Mouse (Mus musculus): ENCODE measurements around the gene BC049730. TPM values are rescaled to one million over a fixed set of nuclear protein-coding genes. Genes with fewer than 3 reads are reported as not detected.
"Not testable (repeated sequence)": the region's sequence is repeated elsewhere in the genome, so short reads cannot be mapped to it uniquely, and the experiment has no call there.

Gene BC049730
- polyA plus RNA-seq, 1 experiment from 2014 or later = not detected

GRCm38 (mm10) chr7:24671944-24672439 lies 37.0 kb upstream of the BC049730 start:
- no peak overlapping the region for H3K27ac ChIP-seq (replicated peaks)
- no peak for ATAC-seq (ENCODE audit: low FRiP score, low TSS enrichment)
- 90% methylated on average over 23 of the region's 23 CpGs for WGBS
- no peaks in the 10 kb centered on the region for H3K9me3 ChIP-seq (ENCODE audit: control insufficient read depth, low read length)
- no peak overlapping the region for H3K4me3 ChIP-seq (ENCODE audit: low read depth, low read length)
- H3K4me1 ChIP-seq (replicated peaks; ENCODE audit: control insufficient read depth, insufficient read depth) = no peaks in the 10 kb centered on the region
- H3K36me3 ChIP-seq (ENCODE audit: control insufficient read depth, insufficient read depth, low read length) = no peaks in the 10 kb centered on the region
- no peak for DNase-seq (ENCODE audit: low spot score)
- no peak overlapping the region for H3K4me2 ChIP-seq (replicated peaks; ENCODE audit: low read depth)
- no peak for TF ChIP-seq EP300 (optimal IDR thresholded peaks at IDR 0.05)
- TF ChIP-seq CTCF (IDR thresholded peaks at IDR 0.05; ENCODE audit: low read depth) = no peak
- no peak overlapping the region for H3K9ac ChIP-seq (ENCODE audit: low read length)
- H3K27me3 ChIP-seq (ENCODE audit: control insufficient read depth, insufficient read depth, low read length) = no peaks in the 10 kb centered on the region

GRCm38 (mm10) chr7:24676575-24676974 lies 32.5 kb upstream of the BC049730 start, which contains the start of gene Tex101:
Gene Tex101, minus strand, starts transcription at chr7:24676675.
- no peak for ATAC-seq (ENCODE audit: low FRiP score, low TSS enrichment)
- WGBS = 84% methylated on average over 9 of the region's 9 CpGs
- Histone ChIP-seq H3K27me3 (ENCODE audit: control insufficient read depth, insufficient read depth, low read length) (no peaks in the 10 kb centered on the region), H3K9ac (ENCODE audit: low read length) (no peak within 1 kb of the TSS), H3K36me3 (ENCODE audit: control insufficient read depth, insufficient read depth, low read length) (no peaks in the 10 kb centered on the region), H3K27ac (replicated peaks) (no peak within 1 kb of the TSS), H3K4me3 (ENCODE audit: low read depth, low read length) (no peak within 1 kb of the TSS), H3K4me2 (replicated peaks; ENCODE audit: low read depth) (no peak within 1 kb of the TSS), H3K4me1 (replicated peaks; ENCODE audit: control insufficient read depth, insufficient read depth) (no peaks in the 10 kb centered on the region), H3K9me3 (ENCODE audit: control insufficient read depth, low read length) (no peaks in the 10 kb centered on the region)
- no peak for DNase-seq (ENCODE audit: low spot score)
- TF ChIP-seq CTCF (IDR thresholded peaks at IDR 0.05; ENCODE audit: low read depth) (no peak), EP300 (optimal IDR thresholded peaks at IDR 0.05) (no peak)

GRCm38 (mm10) chr7:24684121-24684520 lies 24.9 kb upstream of the BC049730 start:
- not testable (repeated sequence) for DNase-seq (ENCODE audit: low spot score); H3K4me3 ChIP-seq (ENCODE audit: low read depth, low read length); H3K36me3 ChIP-seq (ENCODE audit: control insufficient read depth, insufficient read depth, low read length); H3K4me1 ChIP-seq (replicated peaks; ENCODE audit: control insufficient read depth, insufficient read depth); H3K9ac ChIP-seq (ENCODE audit: low read length); H3K27ac ChIP-seq (replicated peaks); ATAC-seq (ENCODE audit: low FRiP score, low TSS enrichment); H3K9me3 ChIP-seq (ENCODE audit: control insufficient read depth, low read length); H3K27me3 ChIP-seq (ENCODE audit: control insufficient read depth, insufficient read depth, low read length); H3K4me2 ChIP-seq (replicated peaks; ENCODE audit: low read depth)
- WGBS = 70% methylated on average over 7 of the region's 7 CpGs

- not testable (repeated sequence) for ATAC-seq (ENCODE audit: low FRiP score, low TSS enrichment); H3K4me2 ChIP-seq (replicated peaks; ENCODE audit: low read depth); H3K4me1 ChIP-seq (replicated peaks; ENCODE audit: control insufficient read depth, insufficient read depth); H3K27ac ChIP-seq (replicated peaks); H3K9me3 ChIP-seq (ENCODE audit: control insufficient read depth, low read length); DNase-seq (ENCODE audit: low spot score); H3K36me3 ChIP-seq (ENCODE audit: control insufficient read depth, insufficient read depth, low read length); H3K27me3 ChIP-seq (ENCODE audit: control insufficient read depth, insufficient read depth, low read length); H3K4me3 ChIP-seq (ENCODE audit: low read depth, low read length); H3K9ac ChIP-seq (ENCODE audit: low read length)
- WGBS = 94% methylated on average over 10 of the region's 10 CpGs
Measured at GRCm38 (mm10) chr7:24687519-24687918, 21.5 kb upstream of the BC049730 start.

- DNase-seq (ENCODE audit: low spot score); H3K4me3 ChIP-seq (ENCODE audit: low read depth, low read length); H3K27me3 ChIP-seq (ENCODE audit: control insufficient read depth, insufficient read depth, low read length); ATAC-seq (ENCODE audit: low FRiP score, low TSS enrichment); H3K4me2 ChIP-seq (replicated peaks; ENCODE audit: low read depth); H3K9me3 ChIP-seq (ENCODE audit: control insufficient read depth, low read length); H3K4me1 ChIP-seq (replicated peaks; ENCODE audit: control insufficient read depth, insufficient read depth); H3K36me3 ChIP-seq (ENCODE audit: control insufficient read depth, insufficient read depth, low read length); H3K27ac ChIP-seq (replicated peaks); H3K9ac ChIP-seq (ENCODE audit: low read length): not testable (repeated sequence)
- 69% methylated on average over 3 of the region's 3 CpGs for WGBS
Measured at GRCm38 (mm10) chr7:24692693-24693092, 16.3 kb upstream of the BC049730 start.

GRCm38 (mm10) chr7:24697891-24698290 lies 11.2 kb upstream of the BC049730 start:
- not testable (repeated sequence) for H3K9ac ChIP-seq (ENCODE audit: low read length); DNase-seq (ENCODE audit: low spot score); ATAC-seq (ENCODE audit: low FRiP score, low TSS enrichment); H3K4me3 ChIP-seq (ENCODE audit: low read depth, low read length); H3K27me3 ChIP-seq (ENCODE audit: control insufficient read depth, insufficient read depth, low read length); H3K27ac ChIP-seq (replicated peaks); H3K4me1 ChIP-seq (replicated peaks; ENCODE audit: control insufficient read depth, insufficient read depth); H3K4me2 ChIP-seq (replicated peaks; ENCODE audit: low read depth); H3K36me3 ChIP-seq (ENCODE audit: control insufficient read depth, insufficient read depth, low read length); H3K9me3 ChIP-seq (ENCODE audit: control insufficient read depth, low read length)
- 94% methylated on average over 4 of the region's 4 CpGs for WGBS

GRCm38 (mm10) chr7:24702841-24703240 lies 6.2 kb upstream of the BC049730 start:
- H3K9me3 ChIP-seq (ENCODE audit: control insufficient read depth, low read length); DNase-seq (ENCODE audit: low spot score); ATAC-seq (ENCODE audit: low FRiP score, low TSS enrichment); H3K27ac ChIP-seq (replicated peaks); H3K4me2 ChIP-seq (replicated peaks; ENCODE audit: low read depth); H3K9ac ChIP-seq (ENCODE audit: low read length); H3K27me3 ChIP-seq (ENCODE audit: control insufficient read depth, insufficient read depth, low read length); H3K4me3 ChIP-seq (ENCODE audit: low read depth, low read length); H3K4me1 ChIP-seq (replicated peaks; ENCODE audit: control insufficient read depth, insufficient read depth); H3K36me3 ChIP-seq (ENCODE audit: control insufficient read depth, insufficient read depth, low read length): not testable (repeated sequence)
- 55% methylated on average over 9 of the region's 9 CpGs for WGBS
